Mouse (Mus musculus) intestine, embryonic 16.5 days (tissue): ENCODE data around the gene Ccl4. TPM values are rescaled to one million over a fixed set of nuclear protein-coding genes. Genes with fewer than 3 reads are reported as not detected.

Source experiments
- ATAC-seq: fragments of 200-750 bp; cut with Nextera tagmentation; 2 replicates; pipeline ENCODE4 v1.8.0; 2017; ENCODE audit warnings: moderate TSS enrichment, moderate library complexity
- H3K27ac ChIP-seq: fragments of 300-500 bp; sonication (generic); 2 replicates; pipeline ENCODE4 v1.5.1; 2014; ENCODE audit warnings: mild to moderate bottlenecking, low read length
- H3K27me3 ChIP-seq: fragments of 300-500 bp; sonication (generic); replicated peaks from 2 replicates; pipeline ENCODE4 v1.6.1; 2014; ENCODE audit warnings: low read length, control low read depth, mixed read lengths; ENCODE audit not compliant: control insufficient read depth, insufficient read depth
- H3K36me3 ChIP-seq: fragments of 300-500 bp; sonication (generic); 2 replicates; pipeline ENCODE4 v1.6.1; 2014; ENCODE audit warnings: low read length, control low read depth; ENCODE audit not compliant: control insufficient read depth, insufficient read depth
- H3K4me1 ChIP-seq: fragments of 300-500 bp; sonication (generic); 2 replicates; pipeline ENCODE4 v1.6.1; 2014; ENCODE audit warnings: low read length, control low read depth, mixed read lengths; ENCODE audit not compliant: control insufficient read depth, insufficient read depth
- H3K4me2 ChIP-seq: fragments of 300-500 bp; sonication (generic); 2 replicates; pipeline ENCODE4 v1.6.1; 2014; ENCODE audit warnings: low read depth, low read length, control low read depth
- H3K4me3 ChIP-seq: fragments of 300-500 bp; sonication (generic); 2 replicates; pipeline ENCODE4 v1.5.1; 2014; ENCODE audit warnings: mild to moderate bottlenecking, low read length
- H3K9ac ChIP-seq: fragments of 300-500 bp; sonication (generic); 2 replicates; pipeline ENCODE4 v1.6.1; 2014; ENCODE audit warnings: low read depth, low read length
- H3K9me3 ChIP-seq: fragments of 300-500 bp; sonication (generic); 2 replicates; pipeline ENCODE4 v1.6.1; 2016; ENCODE audit warnings: low read length, control low read depth; ENCODE audit not compliant: control insufficient read depth
- WGBS: fragments of 180-500 bp; shearing (Covaris S2); extraction: QIAGEN DNeasy Blood & Tissue Kit; methylation state at CpG from one replicate; pipeline ENCODE4 v1.1.7; 2014; 5-methylcytosine and 5-hydroxymethylcytosine counted together
- polyA plus RNA-seq: library from polyadenylated mRNA; unstranded; fragments of >200 nt; fragmentation: Nextera tagmentation; extraction: Ambion mirVana; gene quantifications from 2 replicates; pipeline ENCODE4 v1.2.1, GENCODE M21; 2015

Gene Ccl4
- polyA plus RNA-seq, 1 experiment from 2014 or later: 0.64 TPM

GRCm38 (mm10) chr11:83634898-83635297 lies 27.5 kb upstream of the Ccl4 start:
- Histone ChIP-seq H3K36me3 (no peaks in the 10 kb centered on the region), H3K9ac (no peak overlapping the region), H3K4me3 (no peak overlapping the region), H3K4me1 (no peaks in the 10 kb centered on the region), H3K27ac (no peak overlapping the region), H3K27me3 (no peaks in the 10 kb centered on the region), H3K4me2 (no peak overlapping the region), H3K9me3 (no peaks in the 10 kb centered on the region)
- no peak for ATAC-seq
- 94% methylated on average over 2 of the region's 2 CpGs for WGBS

GRCm38 (mm10) chr11:83636742-83637235 lies 25.6 kb upstream of the Ccl4 start:
- H3K4me3 ChIP-seq: no peak overlapping the region
- no peak overlapping the region for H3K27ac ChIP-seq
- ATAC-seq: no peak
- H3K4me1 ChIP-seq: no peaks in the 10 kb centered on the region
- WGBS: 90% methylated on average over 1 of the region's 1 CpGs
- H3K9me3 ChIP-seq: no peaks in the 10 kb centered on the region
- H3K36me3 ChIP-seq: no peaks in the 10 kb centered on the region
- H3K4me2 ChIP-seq: no peak overlapping the region
- no peak overlapping the region for H3K9ac ChIP-seq
- no peaks in the 10 kb centered on the region for H3K27me3 ChIP-seq

GRCm38 (mm10) chr11:83638934-83639333 lies 23.4 kb upstream of the Ccl4 start:
- H3K9me3 ChIP-seq: no peaks in the 10 kb centered on the region
- no peak overlapping the region for H3K9ac ChIP-seq
- H3K4me2 ChIP-seq: no peak overlapping the region
- no peaks in the 10 kb centered on the region for H3K27me3 ChIP-seq
- no peak overlapping the region for H3K4me3 ChIP-seq
- WGBS: 55% methylated on average over 2 of the region's 2 CpGs
- no peak overlapping the region for H3K27ac ChIP-seq
- no peak for ATAC-seq
- no peaks in the 10 kb centered on the region for H3K36me3 ChIP-seq
- H3K4me1 ChIP-seq: no peaks in the 10 kb centered on the region

GRCm38 (mm10) chr11:83639533-83639932 lies 22.9 kb upstream of the Ccl4 start:
- H3K4me2 ChIP-seq: no peak overlapping the region
- H3K36me3 ChIP-seq: no peaks in the 10 kb centered on the region
- H3K4me1 ChIP-seq: no peaks in the 10 kb centered on the region
- WGBS: 65% methylated on average over 3 of the region's 3 CpGs
- ATAC-seq: no peak
- no peak overlapping the region for H3K4me3 ChIP-seq
- H3K27me3 ChIP-seq: no peaks in the 10 kb centered on the region
- no peak overlapping the region for H3K9ac ChIP-seq
- no peak overlapping the region for H3K27ac ChIP-seq
- H3K9me3 ChIP-seq: no peaks in the 10 kb centered on the region

GRCm38 (mm10) chr11:83640141-83640540 lies 22.2 kb upstream of the Ccl4 start:
- no peak overlapping the region for H3K27ac ChIP-seq
- WGBS: 75% methylated on average over 5 of the region's 5 CpGs
- H3K4me1 ChIP-seq: no peaks in the 10 kb centered on the region
- H3K4me2 ChIP-seq: no peak overlapping the region
- H3K36me3 ChIP-seq: no peaks in the 10 kb centered on the region
- no peak for ATAC-seq
- H3K9ac ChIP-seq: no peak overlapping the region
- no peaks in the 10 kb centered on the region for H3K27me3 ChIP-seq
- no peak overlapping the region for H3K4me3 ChIP-seq
- H3K9me3 ChIP-seq: no peaks in the 10 kb centered on the region

GRCm38 (mm10) chr11:83641216-83641615 lies 21.2 kb upstream of the Ccl4 start:
- 60% methylated on average over 2 of the region's 2 CpGs for WGBS

GRCm38 (mm10) chr11:83645521-83645920 lies 16.9 kb upstream of the Ccl4 start, which contains the start of gene Rpl9-ps1:
Gene Rpl9-ps1 (minus strand): TSS chr11:83645621.
- no peaks in the 10 kb centered on the region for H3K9me3 ChIP-seq
- WGBS: 85% methylated on average over 1 of the region's 1 CpGs
- H3K36me3 ChIP-seq: no peaks in the 10 kb centered on the region
- no peaks in the 10 kb centered on the region for H3K27me3 ChIP-seq
- no peaks in the 10 kb centered on the region for H3K4me1 ChIP-seq
- no peak within 1 kb of the TSS for H3K4me3 ChIP-seq
- ATAC-seq: no peak
- no peak within 1 kb of the TSS for H3K4me2 ChIP-seq
- H3K27ac ChIP-seq: no peak within 1 kb of the TSS
- H3K9ac ChIP-seq: no peak within 1 kb of the TSS

More at GRCm38 (mm10) chr11:83641216-83641615, 21.2 kb upstream of the Ccl4 start:
- H3K27me3 ChIP-seq: no peaks in the 10 kb centered on the region
- no peak overlapping the region for H3K4me2 ChIP-seq
- H3K9ac ChIP-seq: no peak overlapping the region
- no peaks in the 10 kb centered on the region for H3K36me3 ChIP-seq
- H3K9me3 ChIP-seq: no peaks in the 10 kb centered on the region
- no peak overlapping the region for H3K4me3 ChIP-seq
- no peaks in the 10 kb centered on the region for H3K4me1 ChIP-seq
- no peak overlapping the region for H3K27ac ChIP-seq
- ATAC-seq: no peak

GRCm38 (mm10) chr11:83646356-83647149 lies 15.8 kb upstream of the Ccl4 start:
- Histone ChIP-seq H3K36me3 (no peaks in the 10 kb centered on the region), H3K9me3 (no peaks in the 10 kb centered on the region), H3K4me2 (no peak overlapping the region), H3K4me3 (no peak overlapping the region), H3K9ac (no peak overlapping the region), H3K27ac (no peak overlapping the region), H3K4me1 (no peaks in the 10 kb centered on the region), H3K27me3 (no peaks in the 10 kb centered on the region)
- 94% methylated on average over 6 of the region's 6 CpGs for WGBS
- no peak for ATAC-seq

GRCm38 (mm10) chr11:83649305-83649841 lies 13.0 kb upstream of the Ccl4 start, which contains the start of gene Ccl3:
Gene Ccl3 (minus strand): TSS chr11:83649355.
- H3K9ac ChIP-seq: no peak within 1 kb of the TSS
- no peak within 1 kb of the TSS for H3K4me2 ChIP-seq
- H3K27ac ChIP-seq: no peak within 1 kb of the TSS
- H3K4me3 ChIP-seq: no peak within 1 kb of the TSS
- H3K4me1 ChIP-seq: no peaks in the 10 kb centered on the region
- H3K9me3 ChIP-seq: no peaks in the 10 kb centered on the region
- H3K36me3 ChIP-seq: no peaks in the 10 kb centered on the region
- WGBS: 80% methylated on average over 8 of the region's 8 CpGs
- no peak for ATAC-seq
- no peaks in the 10 kb centered on the region for H3K27me3 ChIP-seq
